Mouse (Mus musculus) central nervous system, embryonic 14 days (tissue): ENCODE measurements around the gene Pla2g16. TPM values are rescaled to one million over a fixed set of nuclear protein-coding genes. Genes with fewer than 3 reads are reported as not detected.

Source experiments
- polyA plus RNA-seq: library from polyadenylated mRNA; depleted of rRNA; stranded (reverse); fragments of >200 nt; gene quantifications from 2 replicates; pipeline ENCODE4 v1.2.3, GENCODE M21; 2012; rRNA removed

The Pla2g16 gene
- 4.4 and 5.3 TPM in 2 replicates for polyA plus RNA-seq

GRCm38 (mm10) chr19:7557328-7557822 is at the start of gene Pla2g16:
Gene Pla2g16, plus strand, starts transcription at chr19:7557459.

GRCm38 (mm10) chr19:7606801-7607689 is 49.8 kb downstream of the Pla2g16 start, which contains the start of gene Lgals12:
Gene Lgals12, minus strand, starts transcription at chr19:7607193.

GRCm38 (mm10) chr19:7611942-7612757 is 54.9 kb downstream of the Pla2g16 start, which contains the start of gene Hrasls5:
Gene Hrasls5, plus strand, starts transcription at chr19:7612541.

Other genes starting within 250 kb of the Pla2g16 start
- 65.3 and 69.7 TPM in 2 replicates for gene Mark2, start 215.6 kb upstream of the Pla2g16 start, polyA plus RNA-seq
- gene Spindoc, start 174.5 kb upstream of the Pla2g16 start, polyA plus RNA-seq: 38.2 and 39.4 TPM in 2 replicates
- 140 and 156 TPM in 2 replicates for gene 2700081O15Rik, start 139.8 kb upstream of the Pla2g16 start, polyA plus RNA-seq
- gene Rtn3, start 74.2 kb upstream of the Pla2g16 start, polyA plus RNA-seq: 374 and 377 TPM in 2 replicates
- gene Atl3, start 63.4 kb upstream of the Pla2g16 start, polyA plus RNA-seq: 14.2 and 17.2 TPM in 2 replicates
- 0.65 and 0.81 TPM in 2 replicates for gene Lgals12, start 49.7 kb downstream of the Pla2g16 start, polyA plus RNA-seq
- not detected in 2 replicates for gene Hrasls5, start 55.1 kb downstream of the Pla2g16 start, polyA plus RNA-seq
- gene Slc22a19, start 153.9 kb downstream of the Pla2g16 start, polyA plus RNA-seq: 0.13 and 0.22 TPM in 2 replicates
- not detected in 2 replicates for gene Slc22a26, start 245.2 kb downstream of the Pla2g16 start, polyA plus RNA-seq